Mouse (Mus musculus): ENCODE data around the gene Jkamp.
"Not testable (repeated sequence)": the region's sequence is repeated elsewhere in the genome, so short reads cannot be mapped to it uniquely, and the experiment has no call there.

The Jkamp gene

GRCm38 (mm10) chr12:72085329-72086165, at the start of gene Jkamp, which contains the start of gene L3hypdh:
Jkamp (plus strand) TSS chr12:72085589.
L3hypdh (minus strand) TSS chr12:72085439.
- DNase-seq (ENCODE audit: low read depth, low spot score): peak; percentile 100

- DNase-seq (ENCODE audit: low read depth, low spot score): no peak
Measured at GRCm38 (mm10) chr12:72036097-72036661, 49.2 kb upstream of the Jkamp start.

- no peak for DNase-seq (ENCODE audit: low read depth, low spot score)
Measured at GRCm38 (mm10) chr12:72037049-72037448, 48.3 kb upstream of the Jkamp start.

- no peak for DNase-seq (ENCODE audit: low read depth, low spot score)
Measured at GRCm38 (mm10) chr12:72038866-72039265, 46.5 kb upstream of the Jkamp start.

- DNase-seq (ENCODE audit: low read depth, low spot score): no peak
Measured at GRCm38 (mm10) chr12:72039501-72039900, 45.9 kb upstream of the Jkamp start.

- DNase-seq (ENCODE audit: low read depth, low spot score): no peak
Measured at GRCm38 (mm10) chr12:72041238-72041637, 44.2 kb upstream of the Jkamp start.

GRCm38 (mm10) chr12:72047513-72047912, 37.9 kb upstream of the Jkamp start:
- DNase-seq (ENCODE audit: low read depth, low spot score): peak; percentile 37

- not testable (repeated sequence) for DNase-seq (ENCODE audit: low read depth, low spot score)
Measured at GRCm38 (mm10) chr12:72050156-72050555, 35.2 kb upstream of the Jkamp start.

GRCm38 (mm10) chr12:72050821-72051220, 34.6 kb upstream of the Jkamp start:
- no peak for DNase-seq (ENCODE audit: low read depth, low spot score)

- DNase-seq (ENCODE audit: low read depth, low spot score): no peak
Measured at GRCm38 (mm10) chr12:72052571-72052970, 32.8 kb upstream of the Jkamp start.

GRCm38 (mm10) chr12:72053303-72053702, 32.1 kb upstream of the Jkamp start:
- peak; percentile 43 for DNase-seq (ENCODE audit: low read depth, low spot score)

- no peak for DNase-seq (ENCODE audit: low read depth, low spot score)
Measured at GRCm38 (mm10) chr12:72053851-72054250, 31.5 kb upstream of the Jkamp start.

- DNase-seq (ENCODE audit: low read depth, low spot score): no peak
Measured at GRCm38 (mm10) chr12:72057780-72058179, 27.6 kb upstream of the Jkamp start.

GRCm38 (mm10) chr12:72069626-72070326, 15.6 kb upstream of the Jkamp start:
- DNase-seq (ENCODE audit: low read depth, low spot score): no peak

GRCm38 (mm10) chr12:72070327-72071269, 14.8 kb upstream of the Jkamp start, which contains the start of gene Gpr135:
Gpr135 (minus strand) TSS chr12:72071125.
- peak; percentile 88 for DNase-seq (ENCODE audit: low read depth, low spot score)

- DNase-seq (ENCODE audit: low read depth, low spot score): no peak
Measured at GRCm38 (mm10) chr12:72078248-72078647, 7.1 kb upstream of the Jkamp start.

GRCm38 (mm10) chr12:72081961-72082360, 3.4 kb upstream of the Jkamp start:
- DNase-seq (ENCODE audit: low read depth, low spot score): no peak

- peak; percentile 9 for DNase-seq (ENCODE audit: low read depth, low spot score)
Measured at GRCm38 (mm10) chr12:72082370-72082769, 3.0 kb upstream of the Jkamp start.

GRCm38 (mm10) chr12:72083265-72083664, 2.1 kb upstream of the Jkamp start:
- no peak for DNase-seq (ENCODE audit: low read depth, low spot score)

- no peak for DNase-seq (ENCODE audit: low read depth, low spot score)
Measured at GRCm38 (mm10) chr12:72084261-72085023, 947 bp upstream of the Jkamp start.

GRCm38 (mm10) chr12:72085024-72085328, 413 bp upstream of the Jkamp start:
- DNase-seq (ENCODE audit: low read depth, low spot score): no peak

All from CD4-positive, CD25-positive, alpha-beta regulatory T cell, adult 2 months (primary cell).